Comparison of ENCODE assay signal across 23 mouse cellular contexts in the genomic region with DNA sequence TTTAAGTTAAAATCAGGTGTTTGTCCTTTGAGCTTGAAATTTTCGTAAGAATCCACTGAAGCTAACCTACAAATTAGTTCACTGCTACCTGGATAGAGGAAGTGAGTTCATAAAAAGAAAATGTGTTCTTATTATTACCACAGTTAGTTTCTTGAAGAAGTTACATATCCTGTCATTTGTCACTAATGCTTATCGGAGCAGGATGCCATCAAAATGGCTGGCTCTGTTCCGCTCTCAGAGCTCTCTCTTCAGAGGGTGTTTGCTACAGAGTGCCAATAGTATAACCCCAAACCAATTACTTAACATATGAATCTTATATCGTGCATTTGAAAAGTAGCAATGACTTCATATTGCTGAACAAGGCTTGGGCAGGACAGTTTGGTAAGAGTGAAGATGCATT.
DNase-seq lines count a peak whose midpoint lies in the region; ATAC-seq and TF ChIP-seq lines count a peak whose summit lies in the region.
"Had no signal": no experiment of that assay in that cellular context is flagged by ENCODE, and none has a peak within 500 bp of the region (broad histone marks: within the 10 kb centered on the region; RNA-seq: fewer than 3 reads in every experiment).

No protein-coding gene starts in this region.

- no peaks in the 10 kb centered on the region for H3K27me3 ChIP-seq in forebrain, embryonic 12.5 days
- H3K27me3 ChIP-seq in forebrain, postnatal 0 days (ENCODE audit: insufficient read depth, low read length): no peaks in the 10 kb centered on the region
- H3K27me3 ChIP-seq: CH12.LX, Patski had no signal

- no peak for TF ChIP-seq CTCF in left cerebral cortex, adult 2 months (IDR thresholded peaks at IDR 0.05)
- no peak for TF ChIP-seq CTCF in forebrain, postnatal 0 days (IDR thresholded peaks at IDR 0.05; ENCODE audit: low read depth)

- H3K4me2 ChIP-seq in forebrain, embryonic 12.5 days: no peak overlapping the region
- H3K4me2 ChIP-seq in forebrain, postnatal 0 days (ENCODE audit: low read depth): no peak overlapping the region

- H3K4me1 ChIP-seq in forebrain, embryonic 12.5 days: no peaks in the 10 kb centered on the region
- no peaks in the 10 kb centered on the region for H3K4me1 ChIP-seq in forebrain, postnatal 0 days (ENCODE audit: insufficient read depth)

- no peak overlapping the region for H3K27ac ChIP-seq in forebrain, embryonic 12.5 days
- H3K27ac ChIP-seq in left cerebral cortex, adult 2 months: no peak overlapping the region
- H3K27ac ChIP-seq in forebrain, postnatal 0 days (ENCODE audit: low read depth, low read length): no peak overlapping the region

- no peaks in the 10 kb centered on the region for H3K36me3 ChIP-seq in forebrain, embryonic 12.5 days (replicated peaks)
- H3K36me3 ChIP-seq in forebrain, postnatal 0 days (ENCODE audit: insufficient read depth): no peaks in the 10 kb centered on the region

- ATAC-seq in CD4-positive, CD25-positive, alpha-beta regulatory T cell, adult 4 months: peak; percentile 69
- peak; percentile 55 for ATAC-seq in activated CD4-positive, CD25-positive, alpha-beta regulatory T cell, adult 4 months
- peak; percentile 41 for ATAC-seq in inflammation-experienced regulatory T-cells, adult 6 months
- ATAC-seq in forebrain, embryonic 12.5 days (ENCODE audit: low FRiP score): no peak
- no peak for ATAC-seq in forebrain, postnatal 0 days
- ATAC-seq: Patski had no signal

- WGBS in forebrain, embryonic 12.5 days: 88% methylated on average over 4 of the region's 4 CpGs
- 90% methylated on average over 4 of the region's 4 CpGs for WGBS in forebrain, postnatal 0 days

- no peak overlapping the region for H3K4me3 ChIP-seq in forebrain, embryonic 12.5 days (replicated peaks)
- H3K4me3 ChIP-seq in left cerebral cortex, adult 2 months: no peak overlapping the region
- no peak overlapping the region for H3K4me3 ChIP-seq in forebrain, postnatal 0 days (ENCODE audit: low read depth, low read length)

- intact Hi-C loops in left cerebral cortex, adult 2 months (cut with DNase I): no loop called here

- DNase-seq in CD4-positive, CD25-positive, alpha-beta regulatory T cell, adult 2 months (ENCODE audit: low read depth, low spot score): peak; percentile 52
- DNase-seq in left cerebral cortex, adult 2 months (ENCODE audit: extremely low spot score in 1 of 2, low spot score in 2 of 2): no peak
- DNase-seq in spleen, postnatal 36 days (ENCODE audit: low spot score in 2 of 2): no peak
- no peak for DNase-seq in forebrain, postnatal 0 days
- DNase-seq: adrenal gland, adult 2 months; adrenal gland, adult 8-10 months; adrenal gland, postnatal 10 days; adrenal gland, postnatal 14 days; adrenal gland, postnatal 25 days; adrenal gland, postnatal 36 days; B cell, adult 2 months; cerebellum, adult 11 months; cerebellum, adult 11-12 months; cerebellum, adult 18-20 months; cerebellum, adult 2 months; cerebellum, adult 8-10 months had no signal

- H3K9ac ChIP-seq in forebrain, embryonic 12.5 days: no peak overlapping the region
- H3K9ac ChIP-seq in forebrain, postnatal 0 days: no peak overlapping the region

- H3K9me3 ChIP-seq in forebrain, embryonic 12.5 days: no peaks in the 10 kb centered on the region
- H3K9me3 ChIP-seq in forebrain, postnatal 0 days (ENCODE audit: low read length): no peaks in the 10 kb centered on the region
- H3K9me3 ChIP-seq: G1E had no signal

Comparison
In these comparisons a context has a peak if more than half of its experiments do, and no peak if none do; other contexts are left out.
1. ATAC-seq: peak in CD4-positive, CD25-positive, alpha-beta regulatory T cell, adult 4 months (single experiment), activated CD4-positive, CD25-positive, alpha-beta regulatory T cell, adult 4 months (single experiment) and inflammation-experienced regulatory T-cells, adult 6 months (single experiment); none in forebrain, embryonic 12.5 days (single experiment) and forebrain, postnatal 0 days (single experiment).